Mouse (Mus musculus): Measurements from ENCODE around the gene Psd. TPM values are rescaled to one million over a fixed set of nuclear protein-coding genes. Genes with fewer than 3 reads are reported as not detected.

The Psd gene
- polyA plus RNA-seq, 1 experiment from 2014 or later, result 99.1 TPM

DNA sequence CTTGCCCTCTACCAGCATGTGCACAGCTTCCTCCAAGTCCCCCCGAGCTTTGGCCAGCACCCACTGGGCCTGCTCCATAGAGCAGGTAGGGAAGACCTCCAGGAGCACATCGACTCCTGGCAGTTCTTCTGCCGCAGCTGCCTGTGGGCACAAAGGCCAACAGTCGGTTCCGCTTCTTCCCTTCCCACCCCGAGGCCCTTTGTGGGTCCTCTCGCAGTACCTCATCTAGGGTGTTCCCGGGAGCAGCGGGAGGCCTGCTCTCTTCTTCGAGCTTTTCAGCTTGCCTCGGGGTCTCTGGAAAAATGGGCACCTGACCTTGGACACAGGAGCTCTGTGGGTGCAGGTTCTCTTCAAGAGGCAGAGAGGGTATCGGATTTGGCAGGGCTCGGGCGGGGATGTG, 4.4 kb upstream of the Psd start:
- Histone ChIP-seq H3K9me3 (ENCODE audit: control insufficient read depth, low read length) (no peaks in the 10 kb centered on the region), H3K27ac (ENCODE audit: low read depth, low read length) (no peak overlapping the region), H3K9ac (ENCODE audit: low read depth, low read length) (no peak overlapping the region), H3K27me3 (replicated peaks; ENCODE audit: control insufficient read depth, insufficient read depth, low read length) (no peaks in the 10 kb centered on the region), H3K4me2 (ENCODE audit: low read length) (no peak overlapping the region), H3K36me3 (ENCODE audit: control insufficient read depth, insufficient read depth, low read length) (peaks cover 20% of the 10 kb centered on the region), H3K4me1 (ENCODE audit: control insufficient read depth, insufficient read depth, low read depth, low read length) (peaks cover 20% of the 10 kb centered on the region), H3K4me3 (ENCODE audit: low read length) (no peak overlapping the region)
- 89% methylated on average over 14 of the region's 14 CpGs for WGBS
- no peak for ATAC-seq

DNA sequence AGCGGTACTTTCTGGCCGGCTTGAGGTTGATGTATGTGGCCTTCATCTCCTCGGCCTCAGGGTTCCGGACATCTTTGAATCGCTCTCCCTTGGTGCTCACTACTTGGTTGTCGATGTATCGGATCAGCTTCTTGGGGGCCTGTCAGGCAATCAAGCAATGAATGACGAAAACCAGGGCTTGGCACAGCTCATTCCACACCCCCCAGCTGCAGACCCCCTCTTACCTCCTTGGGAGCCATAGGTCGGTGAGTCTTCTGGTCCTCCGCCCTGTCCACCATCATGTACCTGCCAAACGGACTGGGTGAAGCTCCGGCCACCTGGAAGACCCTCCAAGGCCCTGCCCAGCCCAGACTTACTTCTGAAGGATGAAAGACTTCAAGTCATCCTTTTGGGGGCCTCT, 3.7 kb upstream of the Psd start:
- H3K9me3 ChIP-seq (ENCODE audit: control insufficient read depth, low read length), result no peaks in the 10 kb centered on the region
- H3K27ac ChIP-seq (ENCODE audit: low read depth, low read length), result no peak overlapping the region
- no peak overlapping the region for H3K4me2 ChIP-seq (ENCODE audit: low read length)
- H3K36me3 ChIP-seq (ENCODE audit: control insufficient read depth, insufficient read depth, low read length), result peaks cover 20% of the 10 kb centered on the region
- peaks cover 20% of the 10 kb centered on the region for H3K4me1 ChIP-seq (ENCODE audit: control insufficient read depth, insufficient read depth, low read depth, low read length)
- no peak overlapping the region for H3K4me3 ChIP-seq (ENCODE audit: low read length)
- ATAC-seq, result no peak
- WGBS, result 94% methylated on average over 12 of the region's 12 CpGs
- no peaks in the 10 kb centered on the region for H3K27me3 ChIP-seq (replicated peaks; ENCODE audit: control insufficient read depth, insufficient read depth, low read length)
- H3K9ac ChIP-seq (ENCODE audit: low read depth, low read length), result no peak overlapping the region

DNA sequence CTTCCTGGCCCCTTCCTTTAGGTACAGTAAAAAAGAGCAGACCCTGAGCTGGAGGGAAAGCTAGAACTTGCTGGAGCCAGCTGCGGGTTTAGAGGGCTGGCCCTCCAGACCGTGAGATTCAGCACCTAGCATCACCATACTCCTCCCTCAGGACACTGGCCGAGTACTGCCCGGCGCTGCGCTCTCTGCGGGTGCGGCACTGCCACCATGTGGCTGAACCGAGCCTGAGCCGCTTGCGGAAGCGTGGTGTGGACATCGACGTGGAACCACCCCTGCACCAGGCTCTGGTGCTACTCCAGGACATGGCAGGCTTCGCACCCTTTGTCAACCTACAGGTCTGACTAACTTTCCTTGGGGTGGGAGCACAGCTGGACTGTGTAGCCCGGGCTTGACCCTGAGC, 3.0 kb upstream of the Psd start:
- peaks cover 25% of the 10 kb centered on the region for H3K4me1 ChIP-seq (ENCODE audit: control insufficient read depth, insufficient read depth, low read depth, low read length)
- peak overlapping the region; percentile 92 for H3K4me2 ChIP-seq (ENCODE audit: low read length)
- no peaks in the 10 kb centered on the region for H3K27me3 ChIP-seq (replicated peaks; ENCODE audit: control insufficient read depth, insufficient read depth, low read length)
- peak overlapping the region; percentile 41; the same call in 1 of the 2 replicates for H3K9ac ChIP-seq (ENCODE audit: low read depth, low read length)
- no peaks in the 10 kb centered on the region for H3K9me3 ChIP-seq (ENCODE audit: control insufficient read depth, low read length)
- H3K4me3 ChIP-seq (ENCODE audit: low read length), result peak overlapping the region; percentile 19; the same call in 1 of the 2 replicates
- no peak for ATAC-seq
- WGBS, result 7% methylated on average over 16 of the region's 16 CpGs
- no peak overlapping the region for H3K27ac ChIP-seq (ENCODE audit: low read depth, low read length)
- H3K36me3 ChIP-seq (ENCODE audit: control insufficient read depth, insufficient read depth, low read length), result peaks cover 20% of the 10 kb centered on the region

DNA sequence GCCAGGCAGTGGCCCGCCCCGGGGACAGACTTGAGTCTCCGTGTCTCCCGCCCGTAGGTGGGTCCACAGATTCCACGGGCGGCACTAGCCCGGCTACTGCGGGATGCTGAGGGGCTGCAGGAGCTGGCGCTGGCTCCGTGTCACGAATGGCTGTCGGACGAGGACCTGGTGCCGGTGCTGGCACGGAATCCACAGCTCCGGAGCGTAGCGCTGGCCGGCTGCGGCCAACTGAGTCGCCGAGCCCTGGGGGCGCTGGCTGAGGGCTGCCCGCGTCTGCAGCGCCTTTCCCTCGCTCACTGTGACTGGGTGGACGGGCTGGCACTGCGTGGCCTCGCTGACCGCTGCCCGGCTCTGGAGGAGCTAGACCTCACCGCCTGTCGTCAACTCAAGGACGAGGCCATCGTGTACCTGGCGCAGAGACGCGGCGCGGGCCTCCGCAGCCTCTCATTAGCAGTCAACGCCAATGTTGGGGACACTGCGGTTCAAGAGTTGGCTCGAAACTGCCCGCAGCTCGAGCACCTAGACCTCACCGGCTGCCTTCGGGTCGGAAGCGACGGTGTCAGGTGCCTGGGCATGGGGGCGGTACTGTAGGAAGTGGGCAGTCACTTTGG, 2.2 kb upstream of the Psd start:
- Histone ChIP-seq H3K36me3 (ENCODE audit: control insufficient read depth, insufficient read depth, low read length) (peaks cover 20% of the 10 kb centered on the region), H3K9ac (ENCODE audit: low read depth, low read length) (peak overlapping the region; percentile 75), H3K4me1 (ENCODE audit: control insufficient read depth, insufficient read depth, low read depth, low read length) (peaks cover 33% of the 10 kb centered on the region), H3K4me2 (ENCODE audit: low read length) (peak overlapping the region; percentile 92), H3K4me3 (ENCODE audit: low read length) (peak overlapping the region; percentile 59), H3K9me3 (ENCODE audit: control insufficient read depth, low read length) (no peaks in the 10 kb centered on the region), H3K27me3 (replicated peaks; ENCODE audit: control insufficient read depth, insufficient read depth, low read length) (no peaks in the 10 kb centered on the region), H3K27ac (ENCODE audit: low read depth, low read length) (peak overlapping the region; percentile 95)
- 1% methylated on average over 51 of the region's 54 CpGs for WGBS
- ATAC-seq, result no peak

DNA sequence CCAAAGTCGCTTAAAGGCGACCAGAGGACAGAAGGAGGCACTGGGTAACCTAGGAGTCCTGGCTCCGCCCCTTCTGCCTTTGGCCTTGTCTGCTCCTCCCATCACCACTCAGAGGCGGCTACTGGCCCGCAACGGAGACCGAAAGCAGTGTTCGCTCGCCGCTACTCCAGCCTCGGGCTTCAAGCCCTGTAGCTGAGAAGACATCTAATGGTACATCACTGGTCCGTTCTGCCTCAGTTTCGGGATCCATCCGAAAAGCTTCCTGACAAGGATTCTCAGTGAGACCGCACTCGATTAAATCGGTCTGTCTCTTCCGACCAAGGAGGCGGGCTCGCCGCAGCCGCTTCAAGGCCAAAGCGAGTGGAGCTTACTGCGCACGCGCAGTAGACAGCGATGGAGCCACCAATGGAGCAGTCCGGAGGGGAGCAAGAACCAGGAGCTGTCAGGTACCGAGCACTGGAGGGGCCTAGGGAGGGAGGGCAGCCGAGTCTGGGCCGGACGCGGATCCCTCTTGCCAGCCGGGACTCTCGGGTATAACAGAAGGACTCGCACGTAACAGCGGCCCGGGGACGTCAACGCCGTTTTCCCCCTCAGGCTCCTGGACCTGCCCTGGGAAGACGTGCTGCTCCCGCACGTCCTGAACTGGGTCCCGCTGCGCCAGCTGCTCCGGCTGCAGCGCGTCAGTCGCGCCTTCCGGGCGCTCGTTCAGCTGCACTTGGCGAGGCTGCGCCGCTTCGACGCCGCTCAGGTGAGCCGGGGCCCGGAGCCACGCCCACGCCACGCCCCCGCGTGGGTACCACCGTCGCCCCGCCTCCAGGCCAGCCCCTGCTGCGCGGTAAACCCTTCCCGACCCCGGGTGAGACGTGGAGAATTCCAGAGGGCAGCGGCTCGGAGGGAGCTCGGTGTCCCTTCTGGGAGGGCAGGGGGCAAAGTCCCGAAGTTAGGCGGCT, 1.4 kb upstream of the Psd start, which contains the start of gene Fbxl15:
Gene Fbxl15, plus strand, starts transcription at position 104 of the 950 bp plus-strand sequence.
- H3K4me1 ChIP-seq (ENCODE audit: control insufficient read depth, insufficient read depth, low read depth, low read length), result peaks cover 40% of the 10 kb centered on the region
- peak within 1 kb of the TSS; percentile 92 for H3K4me2 ChIP-seq (ENCODE audit: low read length)
- WGBS, result under 1% methylated on average over 81 of the region's 81 CpGs
- H3K27ac ChIP-seq (ENCODE audit: low read depth, low read length), result peak within 1 kb of the TSS; percentile 95
- peak within 1 kb of the TSS; percentile 59 for H3K4me3 ChIP-seq (ENCODE audit: low read length)
- no peaks in the 10 kb centered on the region for H3K27me3 ChIP-seq (replicated peaks; ENCODE audit: control insufficient read depth, insufficient read depth, low read length)
- peaks cover 20% of the 10 kb centered on the region for H3K36me3 ChIP-seq (ENCODE audit: control insufficient read depth, insufficient read depth, low read length)
- peak within 1 kb of the TSS; percentile 76 for H3K9ac ChIP-seq (ENCODE audit: low read depth, low read length)
- no peaks in the 10 kb centered on the region for H3K9me3 ChIP-seq (ENCODE audit: control insufficient read depth, low read length)
- peak; percentile 88 for ATAC-seq

DNA sequence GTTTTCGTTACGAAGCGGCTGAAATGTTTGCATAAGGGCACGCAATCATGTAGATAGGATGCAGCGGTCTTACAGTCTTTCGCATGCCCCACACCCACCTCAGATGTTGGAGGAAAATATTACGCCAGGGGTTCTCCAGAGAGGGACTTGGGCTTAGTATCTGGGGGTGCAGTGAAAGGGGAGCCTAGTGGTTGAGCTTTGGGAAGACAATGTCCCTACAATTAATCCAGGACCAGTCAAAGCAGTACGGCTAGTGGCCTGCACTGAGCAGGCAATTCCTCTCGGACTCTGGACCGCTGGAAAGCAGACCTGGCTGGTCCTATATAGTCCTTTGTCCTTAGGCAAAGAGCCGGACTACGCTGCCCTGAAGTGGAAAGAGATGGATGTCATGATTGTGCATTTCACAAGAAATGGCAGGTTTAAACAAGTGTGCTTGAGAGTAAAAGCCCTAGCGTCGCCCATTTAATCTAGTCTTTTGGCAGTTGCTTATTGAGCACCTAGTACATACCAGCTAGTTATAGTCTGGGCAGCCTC, 642 bp upstream of the Psd start:
- Histone ChIP-seq H3K36me3 (ENCODE audit: control insufficient read depth, insufficient read depth, low read length) (peaks cover 22% of the 10 kb centered on the region), H3K27ac (ENCODE audit: low read depth, low read length) (peak overlapping the region; percentile 95), H3K4me1 (ENCODE audit: control insufficient read depth, insufficient read depth, low read depth, low read length) (peaks cover 48% of the 10 kb centered on the region), H3K9me3 (ENCODE audit: control insufficient read depth, low read length) (no peaks in the 10 kb centered on the region), H3K9ac (ENCODE audit: low read depth, low read length) (peak overlapping the region; percentile 76), H3K4me3 (ENCODE audit: low read length) (peak overlapping the region; percentile 59), H3K4me2 (ENCODE audit: low read length) (peak overlapping the region; percentile 92), H3K27me3 (replicated peaks; ENCODE audit: control insufficient read depth, insufficient read depth, low read length) (no peaks in the 10 kb centered on the region)
- ATAC-seq, result no peak
- 24% methylated on average over 14 of the region's 14 CpGs for WGBS

DNA sequence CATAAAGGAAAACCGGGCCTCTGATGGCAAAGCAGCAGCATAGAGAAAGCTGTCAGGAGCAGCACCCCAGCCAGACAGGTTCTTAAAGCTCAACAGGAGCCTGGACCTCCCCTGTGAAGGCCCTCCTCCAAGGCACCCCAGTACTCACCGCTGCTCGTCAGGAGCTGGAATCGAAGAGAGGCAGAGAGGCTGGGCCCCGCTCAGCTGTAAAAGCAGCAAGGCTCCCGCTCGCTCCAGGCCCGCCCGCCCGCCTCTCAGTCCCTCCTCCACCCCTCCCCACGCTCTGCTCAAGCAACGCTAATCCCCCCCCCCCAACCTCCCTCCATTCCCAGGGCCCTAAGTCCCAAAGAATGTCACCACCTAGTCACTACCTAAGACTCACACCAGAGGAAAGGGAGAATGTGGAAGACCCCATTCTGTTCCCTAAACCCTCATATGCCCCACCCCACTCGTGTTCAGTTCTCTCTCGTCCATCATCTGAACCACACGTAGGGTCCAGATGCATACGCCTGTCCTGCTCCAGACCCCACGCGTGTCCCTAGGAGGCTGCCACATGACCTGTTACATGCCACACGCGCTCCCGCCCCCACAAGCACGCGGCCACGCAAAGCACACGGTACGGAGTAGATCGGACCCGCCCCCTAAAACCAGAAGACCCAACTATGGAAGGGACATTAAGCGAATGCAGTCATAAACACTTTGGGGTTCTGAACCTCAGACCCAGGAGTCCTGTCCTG, 769 bp downstream of the Psd start:
- peaks cover 12% of the 10 kb centered on the region for H3K36me3 ChIP-seq (ENCODE audit: control insufficient read depth, insufficient read depth, low read length)
- peak overlapping the region; percentile 92 for H3K4me2 ChIP-seq (ENCODE audit: low read length)
- no peaks in the 10 kb centered on the region for H3K9me3 ChIP-seq (ENCODE audit: control insufficient read depth, low read length)
- H3K27me3 ChIP-seq (replicated peaks; ENCODE audit: control insufficient read depth, insufficient read depth, low read length), result no peaks in the 10 kb centered on the region
- 4% methylated on average over 28 of the region's 29 CpGs for WGBS
- H3K27ac ChIP-seq (ENCODE audit: low read depth, low read length), result peak overlapping the region; percentile 95
- peak overlapping the region; percentile 76 for H3K9ac ChIP-seq (ENCODE audit: low read depth, low read length)
- H3K4me3 ChIP-seq (ENCODE audit: low read length), result peak overlapping the region; percentile 59
- ATAC-seq, result peak; percentile 21
- peaks cover 62% of the 10 kb centered on the region for H3K4me1 ChIP-seq (ENCODE audit: control insufficient read depth, insufficient read depth, low read depth, low read length)

DNA sequence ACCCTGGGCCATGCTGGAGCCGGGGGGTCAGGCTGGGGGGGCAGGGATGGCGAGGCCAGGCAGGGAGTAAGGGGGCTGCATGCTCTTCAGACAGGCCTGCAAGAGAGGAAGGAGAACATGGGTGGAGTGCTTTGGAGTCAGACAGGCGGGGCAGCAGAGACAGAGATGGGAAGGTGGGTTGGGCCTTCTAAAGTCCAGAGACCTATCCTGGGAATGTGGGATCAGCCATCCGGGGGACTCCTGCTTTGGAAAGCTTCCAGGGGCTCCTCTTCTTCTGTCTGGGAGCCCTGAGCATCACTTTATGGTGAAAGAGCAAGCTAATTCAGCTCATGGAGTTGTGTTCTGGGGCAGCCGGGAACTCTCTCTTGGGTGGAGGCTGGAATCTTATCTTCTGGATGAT, 2.0 kb downstream of the Psd start:
- peak overlapping the region; percentile 59 for H3K4me3 ChIP-seq (ENCODE audit: low read length)
- H3K27ac ChIP-seq (ENCODE audit: low read depth, low read length), result no peak overlapping the region
- WGBS, result 72% methylated on average over 5 of the region's 5 CpGs
- H3K9me3 ChIP-seq (ENCODE audit: control insufficient read depth, low read length), result no peaks in the 10 kb centered on the region
- 0 out of 2 replicates have a peak, but pooled peaks cover 2% of the 10 kb centered on the region for H3K36me3 ChIP-seq (ENCODE audit: control insufficient read depth, insufficient read depth, low read length)
- H3K9ac ChIP-seq (ENCODE audit: low read depth, low read length), result peak overlapping the region; percentile 44; the same call in 1 of the 2 replicates
- H3K4me1 ChIP-seq (ENCODE audit: control insufficient read depth, insufficient read depth, low read depth, low read length), result peaks cover 60% of the 10 kb centered on the region
- no peak for ATAC-seq
- no peaks in the 10 kb centered on the region; the same call in 1 of the 2 replicates for H3K27me3 ChIP-seq (replicated peaks; ENCODE audit: control insufficient read depth, insufficient read depth, low read length)
- H3K4me2 ChIP-seq (ENCODE audit: low read length), result peak overlapping the region; percentile 92
